Mouse (Mus musculus): ENCODE results near the gene Bhlhb9.

Gene Bhlhb9

DNA sequence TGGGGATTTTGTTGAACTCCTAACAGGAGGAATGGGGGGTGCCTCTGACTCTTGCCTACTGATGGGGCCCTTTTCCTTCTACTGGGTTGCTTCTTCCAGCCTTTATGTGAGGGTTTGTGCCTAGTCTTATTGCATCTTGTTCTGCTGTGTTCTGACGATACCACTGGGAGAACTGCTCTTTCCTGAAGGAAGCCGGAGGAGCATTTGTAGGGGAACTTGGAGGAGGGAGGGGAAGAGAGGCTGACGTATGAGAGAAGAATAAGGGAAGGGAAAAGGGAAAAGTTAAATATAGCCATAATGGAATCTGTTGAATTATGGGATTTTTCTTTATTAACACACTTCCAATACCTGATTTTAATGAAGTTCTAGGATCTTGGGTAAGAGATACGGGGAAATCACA, 119.2 kb downstream of the Bhlhb9 start:
- no peak for DNase-seq (ENCODE audit: low spot score)

DNA sequence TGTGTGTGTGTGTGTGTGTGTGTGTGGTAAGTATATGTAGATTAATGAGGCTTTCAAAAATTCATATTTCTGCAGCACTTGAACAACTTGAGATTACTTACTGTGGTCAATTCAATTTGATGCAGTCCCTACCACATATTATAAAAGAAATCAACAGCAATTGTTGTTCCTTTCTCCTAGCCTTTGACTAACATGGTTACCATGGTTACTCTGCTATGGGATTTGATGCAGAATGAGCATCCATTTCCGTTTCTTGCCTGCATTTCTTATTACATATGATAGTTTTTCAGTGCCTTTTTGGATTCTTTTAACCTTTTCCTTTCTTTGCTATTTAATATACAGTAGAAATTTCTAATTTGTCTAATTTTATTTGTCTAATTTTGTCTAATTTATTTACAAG, 119.7 kb downstream of the Bhlhb9 start:
- DNase-seq (ENCODE audit: low spot score) = no peak

DNA sequence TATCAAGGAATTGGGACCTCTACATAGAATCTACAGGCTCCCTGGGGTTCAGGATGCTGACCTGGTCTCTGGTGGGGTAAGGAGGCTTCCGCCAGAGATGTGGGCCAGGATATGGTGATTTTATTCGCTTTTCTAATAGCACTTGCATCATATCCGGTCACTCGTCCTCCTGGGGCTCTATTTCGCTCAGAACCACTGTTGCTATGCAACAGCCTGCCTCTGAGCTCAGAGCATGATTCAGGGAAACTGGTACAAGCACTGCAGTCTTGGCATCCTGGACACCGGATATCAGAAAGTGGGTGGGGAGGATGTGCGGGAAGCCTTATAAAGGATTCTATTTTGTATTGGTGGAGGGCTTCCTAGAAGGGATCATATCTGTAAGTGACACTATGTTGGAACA, 124.8 kb downstream of the Bhlhb9 start:
- no peak for DNase-seq (ENCODE audit: low spot score)

DNA sequence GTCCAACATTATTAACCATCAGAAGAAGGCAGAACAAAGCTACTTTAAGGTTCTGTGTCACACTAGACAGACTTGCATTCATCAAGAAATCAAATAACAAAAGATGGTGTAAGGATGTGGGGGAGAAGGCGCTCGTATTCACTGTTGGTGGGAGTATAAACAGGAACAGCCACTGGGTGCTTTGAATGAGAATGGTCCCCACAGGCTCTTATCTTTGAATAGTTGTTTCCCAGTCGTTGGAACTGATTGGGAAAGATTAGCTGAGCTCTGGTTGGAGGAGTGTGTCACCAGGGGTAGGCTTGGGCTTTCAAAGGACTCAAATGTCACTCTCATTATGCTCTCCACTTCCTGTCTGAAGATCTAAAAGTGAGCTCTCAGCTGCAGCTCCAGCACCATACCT, 128.5 kb downstream of the Bhlhb9 start:
- no peak for DNase-seq (ENCODE audit: low spot score)

DNA sequence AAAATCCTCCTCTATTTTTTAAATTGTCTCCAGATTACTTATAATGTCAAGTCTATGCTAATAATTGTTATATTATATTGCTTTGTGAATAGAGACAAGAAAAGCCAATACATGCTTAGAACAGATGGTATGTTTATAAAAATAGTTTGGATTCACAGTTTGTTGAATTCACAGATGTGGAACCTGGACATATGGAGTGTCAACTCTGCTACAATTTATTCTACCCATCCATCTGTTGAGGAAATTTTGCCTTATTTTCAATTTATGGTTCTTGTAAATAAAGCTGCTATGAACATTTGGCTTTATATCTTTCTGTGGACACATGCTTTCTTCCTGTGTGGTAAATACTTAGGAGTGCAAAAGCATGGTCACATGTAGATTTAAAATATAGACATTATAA, 131.2 kb downstream of the Bhlhb9 start:
- no peak for DNase-seq (ENCODE audit: low spot score)

DNA sequence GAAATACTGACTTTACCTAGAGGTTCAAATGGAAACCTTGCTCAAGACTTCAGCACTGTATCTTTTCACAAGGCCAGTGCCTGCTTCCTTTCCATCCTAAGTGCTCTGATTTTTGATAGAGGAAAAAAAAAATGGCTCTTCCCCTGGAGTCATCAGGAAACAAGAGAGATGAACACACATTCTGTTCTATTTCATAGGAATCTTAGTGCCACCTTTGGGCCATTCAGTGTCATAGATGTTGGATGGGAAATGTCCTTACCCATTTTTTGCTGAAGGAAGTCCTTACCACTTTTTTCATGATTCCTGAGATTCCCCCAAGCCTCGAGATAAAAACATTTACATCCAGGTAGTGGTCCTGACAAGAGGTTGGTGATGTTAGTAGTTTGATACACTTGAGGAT, 139.1 kb downstream of the Bhlhb9 start:
- no peak for DNase-seq (ENCODE audit: low spot score)

Measured in testis, postnatal 14 days (tissue).